Mouse (Mus musculus) megakaryocyte, embryonic 14.5 days (primary cell): ENCODE results near the gene Daam2.

Experiments
- FLI1 ChIP-seq: IDR thresholded peaks from 2 replicates; pipeline ENCODE4 v1.6.1; 2012; ENCODE audit warnings: low read length, inconsistent platforms, mixed read lengths
- GATA1 ChIP-seq: IDR thresholded peaks from 3 replicates; pipeline ENCODE4 v1.6.1; 2012; ENCODE audit warnings: mixed read lengths, low read length, inconsistent platforms, borderline replicate concordance

DNA sequence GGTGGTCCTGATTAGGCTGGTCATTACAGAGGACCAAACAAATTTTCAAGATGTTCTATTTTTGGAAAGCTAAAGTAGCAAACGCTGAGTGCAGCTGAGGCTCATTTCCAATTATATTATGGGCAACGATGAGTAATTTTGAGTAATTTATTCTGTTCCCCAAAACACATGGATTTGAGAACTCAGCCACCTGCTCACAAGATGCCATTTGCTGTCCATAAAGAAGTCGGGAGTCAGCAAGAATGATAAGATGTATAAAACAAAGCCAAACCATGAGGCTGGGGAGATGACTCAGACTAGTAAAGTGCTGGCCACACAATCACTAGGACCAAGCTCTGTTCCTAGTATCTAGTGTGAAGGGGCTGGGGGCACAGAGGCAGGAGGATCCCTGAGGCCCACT is 79.7 kb downstream of the Daam2 start:
- no peak for TF ChIP-seq GATA1
- TF ChIP-seq FLI1: no peak
